Mouse (Mus musculus) heart, postnatal 0 days (tissue): ENCODE measurements at regions not wholly inside any gene's neighbourhood (a gene's known extent, or its start where the extent isn't known, plus 50 kb on each side); places are given as distances from the start of the nearest gene placed in this dataset.

Source experiments
- ATAC-seq: fragments of 200-750 bp; cut with Nextera tagmentation; 2 replicates; pipeline ENCODE4 v1.8.0; 2017; ENCODE audit warnings: low read depth, moderate number of reproducible peaks, moderate library complexity; ENCODE audit not compliant: insufficient read depth
- DNase-seq: peaks from one replicate; pipeline ENCODE4 v3.0.0-alpha.2; 2016; ENCODE audit warnings: low spot score
- H3K27ac ChIP-seq: fragments of 300-500 bp; sonication (generic); 2 replicates; pipeline ENCODE4 v1.5.1; 2014; ENCODE audit warnings: low read depth, mild to moderate bottlenecking
- H3K27me3 ChIP-seq: fragments of 300-500 bp; sonication (generic); 2 replicates; pipeline ENCODE4 v1.6.1; 2014; ENCODE audit warnings: low read length, mixed read lengths; ENCODE audit not compliant: control insufficient read depth, insufficient read depth
- H3K36me3 ChIP-seq: fragments of 300-500 bp; sonication (generic); replicated peaks from 2 replicates; pipeline ENCODE4 v1.6.1; 2014; ENCODE audit warnings: low read length, mixed read lengths; ENCODE audit not compliant: control insufficient read depth, insufficient read depth
- H3K4me1 ChIP-seq: fragments of 300-500 bp; sonication (generic); 2 replicates; pipeline ENCODE4 v1.6.1; 2014; ENCODE audit warnings: antibody characterized with exemption; ENCODE audit not compliant: control insufficient read depth, insufficient read depth
- H3K4me2 ChIP-seq: fragments of 300-500 bp; sonication (generic); 2 replicates; pipeline ENCODE4 v1.6.1; 2014; ENCODE audit warnings: low read depth, mild to moderate bottlenecking, low read length, moderate library complexity
- H3K4me3 ChIP-seq: fragments of 300-500 bp; sonication (generic); 2 replicates; pipeline ENCODE4 v1.5.1; 2014; ENCODE audit warnings: low read depth, low read length
- H3K9ac ChIP-seq: fragments of 300-500 bp; sonication (generic); replicated peaks from 2 replicates; pipeline ENCODE4 v1.6.1; 2014; ENCODE audit warnings: low read depth, low read length, mixed read lengths
- H3K9me3 ChIP-seq: fragments of 300-500 bp; sonication (generic); replicated peaks from 2 replicates; pipeline ENCODE4 v1.6.1; 2016; ENCODE audit warnings: low read length; ENCODE audit not compliant: control insufficient read depth
- CTCF ChIP-seq: IDR thresholded peaks from 2 replicates; pipeline ENCODE4 v1.5.1; 2016; ENCODE audit warnings: antibody characterized with exemption, control low read depth, low read depth
- EP300 ChIP-seq: IDR thresholded peaks from 2 replicates; pipeline ENCODE4 v1.6.1; 2016; ENCODE audit warnings: antibody characterized with exemption, low read depth
- WGBS: fragments of 180-500 bp; shearing (Covaris S2); extraction: QIAGEN DNeasy Blood & Tissue Kit; methylation state at CpG from one replicate; pipeline ENCODE4 v1.1.7; 2014; 5-methylcytosine and 5-hydroxymethylcytosine counted together

DNA sequence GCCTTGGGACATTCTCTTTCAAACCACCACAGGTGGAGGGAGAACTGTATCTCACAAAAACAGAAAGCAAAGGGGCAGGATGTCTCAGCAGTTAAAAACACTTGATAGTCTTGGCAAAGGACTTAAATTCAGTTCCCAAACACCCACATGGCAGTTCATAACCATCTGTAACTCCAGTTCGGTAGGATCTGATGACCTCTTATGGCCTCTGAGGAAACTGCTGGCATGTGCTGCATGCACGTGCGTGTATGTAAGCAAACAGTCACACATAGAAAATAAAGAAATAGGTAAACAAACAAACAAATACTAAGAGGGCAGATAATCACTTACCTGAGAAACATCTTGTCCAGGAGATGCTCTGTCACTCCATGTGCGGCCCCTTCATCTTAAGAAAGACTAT lies 129.4 kb upstream of the Ufm1 start:
- Histone ChIP-seq H3K9ac (no peak overlapping the region), H3K36me3 (no peaks in the 10 kb centered on the region), H3K27me3 (no peaks in the 10 kb centered on the region), H3K9me3 (no peaks in the 10 kb centered on the region), H3K4me2 (no peak overlapping the region), H3K4me3 (no peak overlapping the region), H3K27ac (no peak overlapping the region), H3K4me1 (no peaks in the 10 kb centered on the region)
- no peak for TF ChIP-seq CTCF
- TF ChIP-seq EP300: no peak
- 68% methylated on average over 4 of the region's 4 CpGs for WGBS
- no peak for ATAC-seq
- no peak for DNase-seq

DNA sequence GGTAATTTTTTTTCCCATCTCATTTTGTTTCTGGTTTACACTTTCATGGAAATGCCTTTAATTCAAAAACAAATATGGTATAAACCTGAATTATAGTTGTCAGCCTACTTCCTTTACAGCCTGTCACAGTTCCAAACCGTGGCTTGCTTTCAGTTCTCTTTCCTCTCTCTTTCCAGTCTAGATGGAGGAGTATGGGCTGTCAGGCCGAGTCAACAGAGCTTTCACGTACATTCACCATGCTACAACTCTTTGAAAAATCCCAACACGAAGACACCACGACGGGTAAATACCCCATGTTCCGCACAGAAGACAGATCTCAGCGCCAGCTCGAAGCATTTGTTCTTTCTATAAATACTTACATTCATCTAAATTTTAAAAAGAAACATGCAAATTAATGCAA lies 125.2 kb upstream of the Ufm1 start:
- Histone ChIP-seq H3K27ac (no peak overlapping the region), H3K27me3 (no peaks in the 10 kb centered on the region), H3K4me1 (no peaks in the 10 kb centered on the region), H3K36me3 (no peaks in the 10 kb centered on the region), H3K9ac (no peak overlapping the region), H3K9me3 (no peaks in the 10 kb centered on the region), H3K4me2 (no peak overlapping the region), H3K4me3 (no peak overlapping the region)
- DNase-seq: no peak
- ATAC-seq: no peak
- WGBS: 75% methylated on average over 9 of the region's 9 CpGs
- TF ChIP-seq CTCF: no peak
- no peak for TF ChIP-seq EP300

DNA sequence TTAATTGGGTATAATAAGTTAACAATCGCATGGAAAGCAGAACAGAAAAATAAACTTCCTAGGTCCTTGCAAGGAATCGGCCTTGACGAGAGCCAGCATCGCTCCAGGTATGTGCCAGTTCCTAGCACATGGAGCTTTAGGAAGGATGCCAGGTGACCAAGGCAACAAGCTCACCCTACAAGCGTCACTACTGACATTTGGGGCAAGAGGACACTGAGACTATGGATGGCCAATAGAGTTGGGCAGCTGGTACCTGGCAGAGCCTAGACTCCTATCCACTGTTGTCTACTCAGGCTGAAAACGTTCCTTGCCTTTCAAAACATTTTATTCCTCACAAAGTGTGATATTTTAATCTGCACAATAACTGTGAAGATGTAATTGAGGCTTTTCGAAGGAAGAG lies 124.6 kb upstream of the Ufm1 start:
- Histone ChIP-seq H3K4me3 (no peak overlapping the region), H3K27me3 (no peaks in the 10 kb centered on the region), H3K36me3 (no peaks in the 10 kb centered on the region), H3K9ac (no peak overlapping the region), H3K27ac (no peak overlapping the region), H3K9me3 (no peaks in the 10 kb centered on the region), H3K4me2 (no peak overlapping the region), H3K4me1 (no peaks in the 10 kb centered on the region)
- ATAC-seq (no peak), DNase-seq (no peak)
- TF ChIP-seq EP300 (no peak), CTCF (no peak)
- WGBS: 81% methylated on average over 7 of the region's 7 CpGs

DNA sequence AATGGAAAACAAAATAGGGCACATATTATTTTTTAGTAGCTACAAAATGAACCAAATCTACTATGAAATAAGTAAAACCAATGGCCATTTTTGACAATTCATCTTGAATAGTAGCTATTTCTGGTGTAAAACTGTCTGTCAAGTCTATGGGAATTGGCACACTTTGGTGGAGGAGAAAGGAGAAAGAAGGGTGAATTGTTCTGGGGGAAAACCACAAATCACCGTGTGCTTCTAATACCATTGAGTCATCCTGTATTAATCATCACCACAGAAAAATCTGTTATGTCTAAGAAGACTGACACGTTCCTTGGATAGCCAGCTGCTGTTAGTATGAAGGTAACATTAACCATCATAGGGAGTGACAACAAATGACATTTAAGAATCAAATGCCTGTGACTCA lies 123.7 kb upstream of the Ufm1 start:
- DNase-seq (no peak), ATAC-seq (no peak)
- Histone ChIP-seq H3K4me1 (no peaks in the 10 kb centered on the region), H3K4me3 (no peak overlapping the region), H3K27me3 (no peaks in the 10 kb centered on the region), H3K36me3 (no peaks in the 10 kb centered on the region), H3K9ac (no peak overlapping the region), H3K4me2 (no peak overlapping the region), H3K9me3 (no peaks in the 10 kb centered on the region), H3K27ac (no peak overlapping the region)
- TF ChIP-seq EP300: no peak
- TF ChIP-seq CTCF: no peak
- WGBS: 65% methylated on average over 2 of the region's 2 CpGs

DNA sequence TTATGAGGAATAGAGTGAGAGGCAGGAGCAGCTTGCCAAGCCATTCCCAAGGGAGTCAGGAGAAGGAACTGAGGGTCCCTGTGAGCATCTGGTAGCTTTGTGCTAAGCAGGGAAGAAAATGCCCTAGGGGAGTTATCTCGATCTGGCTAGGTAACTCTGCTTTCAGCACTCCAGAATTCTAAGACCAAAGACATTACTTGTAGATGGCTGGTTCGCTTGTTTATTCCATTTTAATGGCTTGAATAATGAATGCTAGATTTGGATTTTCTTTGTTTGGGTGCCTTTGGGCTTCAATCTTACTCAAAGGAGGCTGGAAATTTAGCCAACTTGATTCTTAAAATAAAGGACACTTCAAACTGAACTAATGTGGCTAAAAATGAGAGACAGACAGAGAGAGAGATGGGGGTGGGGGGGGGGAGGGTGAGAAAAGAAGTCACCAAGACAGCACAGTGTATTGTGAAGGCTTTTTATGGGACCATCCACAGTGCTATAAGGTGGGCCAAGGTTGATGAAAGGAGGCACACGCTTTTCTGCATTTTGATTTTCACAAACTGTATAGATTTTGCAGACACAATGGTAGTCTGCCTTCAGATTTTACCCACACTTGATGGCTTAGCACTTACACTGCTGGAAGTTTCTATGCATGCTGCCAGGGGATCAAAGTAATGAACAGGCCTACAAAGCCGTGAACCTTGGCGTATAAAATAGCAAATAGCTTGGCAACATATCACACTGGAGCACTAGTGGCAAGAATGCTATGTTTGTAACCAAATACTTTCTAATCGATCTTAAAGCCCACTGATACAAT lies 121.3 kb upstream of the Ufm1 start:
- H3K4me2 ChIP-seq: no peak overlapping the region
- H3K4me1 ChIP-seq: no peaks in the 10 kb centered on the region
- no peak overlapping the region for H3K9ac ChIP-seq
- 74% methylated on average over 6 of the region's 6 CpGs for WGBS
- no peaks in the 10 kb centered on the region for H3K36me3 ChIP-seq
- H3K27me3 ChIP-seq: no peaks in the 10 kb centered on the region
- TF ChIP-seq CTCF: no peak
- no peak for TF ChIP-seq EP300
- DNase-seq (no peak), ATAC-seq (no peak)
- no peak overlapping the region for H3K4me3 ChIP-seq
- H3K27ac ChIP-seq: no peak overlapping the region
- no peaks in the 10 kb centered on the region for H3K9me3 ChIP-seq

DNA sequence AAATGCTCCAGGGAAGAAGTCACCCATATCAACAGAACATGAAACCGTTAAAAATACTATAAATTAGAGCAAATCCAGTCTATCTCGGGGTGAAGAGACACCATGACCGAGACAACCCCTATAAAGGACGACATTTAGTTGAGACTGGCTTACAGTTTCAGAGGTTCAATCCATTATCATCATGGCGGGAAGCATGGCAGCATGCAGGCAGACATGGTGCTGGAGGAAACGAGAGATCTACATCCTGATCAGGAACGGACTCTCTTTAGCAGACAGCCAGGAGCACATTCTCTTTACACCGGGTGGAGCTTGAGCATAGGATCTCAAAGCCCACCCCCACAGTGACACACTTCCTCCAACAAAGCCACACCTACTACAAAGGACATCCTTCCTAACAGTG lies 118.7 kb upstream of the Ufm1 start:
- H3K4me3 ChIP-seq: no peak overlapping the region
- no peaks in the 10 kb centered on the region for H3K9me3 ChIP-seq
- H3K9ac ChIP-seq: no peak overlapping the region
- 85% methylated on average over 8 of the region's 8 CpGs for WGBS
- H3K4me2 ChIP-seq: no peak overlapping the region
- no peak overlapping the region for H3K27ac ChIP-seq
- no peak for ATAC-seq
- no peaks in the 10 kb centered on the region for H3K36me3 ChIP-seq
- H3K4me1 ChIP-seq: no peaks in the 10 kb centered on the region
- no peak for DNase-seq
- H3K27me3 ChIP-seq: no peaks in the 10 kb centered on the region
- TF ChIP-seq EP300 (no peak), CTCF (no peak)
